Mouse (Mus musculus) cerebellum, adult (tissue): ENCODE data around the gene Ttc9c.

Experiments used
- ATAC-seq: cut with Nextera tagmentation; 2 replicates; pipeline ENCODE4 v1.9.2; 2017; ENCODE audit warnings: mild to moderate bottlenecking, moderate library complexity, mixed read lengths; ENCODE audit not compliant: insufficient number of reproducible peaks, low FRiP score, low TSS enrichment

Ttc9c gene

DNA sequence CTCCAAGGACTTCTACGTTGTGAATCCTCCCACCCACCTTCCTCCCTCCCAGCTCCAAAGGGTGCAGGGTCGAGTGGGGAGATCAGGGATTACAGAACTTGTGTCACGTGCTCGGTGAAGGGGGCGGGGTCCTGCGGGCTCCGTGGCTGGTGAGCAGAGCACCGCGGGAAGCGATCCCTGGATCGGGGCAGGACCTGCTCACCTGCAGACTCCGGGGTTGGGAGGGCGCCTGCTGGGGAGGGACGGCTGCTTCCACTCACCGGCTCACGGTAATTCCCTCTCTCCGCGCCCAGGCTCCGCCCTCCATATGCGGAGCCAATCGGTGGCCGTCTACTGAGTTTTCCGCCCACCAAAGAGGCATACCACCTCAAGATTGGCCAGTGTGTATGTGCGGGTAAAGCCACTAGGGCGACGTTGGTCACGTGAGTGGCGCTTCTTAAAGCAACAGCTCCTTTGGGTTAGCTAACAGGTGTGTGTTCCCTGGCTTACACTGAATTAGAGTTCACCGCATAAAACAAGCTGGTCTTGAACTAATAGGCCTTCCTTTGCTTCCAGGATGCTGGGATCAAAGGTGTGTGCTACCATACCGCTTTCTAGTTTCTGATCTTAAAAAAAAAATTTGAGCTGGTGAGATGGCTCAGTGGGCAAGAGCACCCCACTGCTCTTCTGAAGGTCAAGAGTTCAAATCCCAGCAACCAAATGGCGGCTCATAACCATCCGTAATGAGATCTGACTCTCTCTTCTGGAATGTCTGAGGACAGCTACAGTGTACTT is 32.9 kb downstream of the Ttc9c start, which contains the start of gene Taf6l:
Gene Taf6l, minus strand, starts transcription at position 410 of the 774 bp plus-strand sequence.
- ATAC-seq: peak; percentile 99

DNA sequence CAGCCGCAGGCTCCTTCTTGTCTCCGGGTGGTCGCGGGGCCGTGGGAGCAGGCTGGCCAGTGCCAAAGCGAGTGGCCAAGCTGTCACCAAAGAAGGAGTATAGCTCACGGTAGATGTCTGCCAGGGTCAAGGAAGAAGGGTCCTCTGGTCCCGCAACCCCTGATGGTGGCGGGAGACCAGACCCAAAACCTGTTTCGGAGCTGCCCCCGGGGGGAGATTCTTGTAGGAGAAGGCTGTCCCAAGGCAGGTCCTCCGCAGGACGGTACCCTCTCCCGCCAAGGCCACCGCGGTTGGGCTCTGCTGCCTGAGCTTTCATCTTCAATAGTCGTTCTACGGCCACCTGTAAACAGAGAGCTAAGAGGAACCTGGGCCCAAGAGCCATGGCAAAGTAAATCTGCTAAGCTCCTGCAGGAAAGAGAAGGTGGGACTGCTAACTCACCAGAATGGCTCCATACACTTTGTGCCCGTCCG is 44.1 kb downstream of the Ttc9c start:
- no peak for ATAC-seq

DNA sequence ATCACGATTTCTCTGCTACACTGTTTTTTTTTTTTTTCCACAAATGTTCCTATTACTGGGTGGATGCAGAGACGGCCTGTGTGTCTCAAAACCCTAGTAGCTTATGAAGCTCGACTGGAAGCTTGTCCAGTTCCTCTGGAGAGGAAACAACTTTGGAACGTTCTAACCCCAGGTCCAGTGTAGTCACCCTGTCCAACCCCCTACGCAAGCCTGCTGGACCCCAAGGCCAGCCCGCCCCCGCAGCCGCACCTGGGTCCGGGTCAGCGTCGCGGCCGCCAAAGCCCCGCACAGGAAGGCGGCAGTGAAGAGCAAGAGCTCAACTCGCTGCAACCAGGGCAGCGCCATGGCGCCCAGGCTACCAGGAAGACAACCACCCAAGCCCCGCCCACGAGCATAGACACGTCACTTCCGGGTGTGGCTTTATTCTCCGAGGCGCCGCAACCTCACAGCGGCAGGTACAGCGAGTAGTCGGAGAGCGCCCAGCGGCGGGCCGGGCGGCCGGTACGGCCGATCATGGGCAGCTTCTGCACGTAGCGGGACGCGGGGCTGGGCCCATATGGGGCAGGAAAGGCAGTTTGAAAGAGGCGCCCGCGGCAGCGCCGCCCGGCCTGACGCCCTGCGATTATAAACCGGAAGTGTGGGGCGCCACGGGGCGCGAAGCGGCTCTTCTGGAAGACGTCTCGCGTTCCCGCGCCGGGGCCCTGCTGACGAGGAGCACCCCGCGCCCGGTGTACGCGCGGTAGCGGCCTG is 44.9 kb downstream of the Ttc9c start, which contains the start of gene Tmem179b:
Gene Tmem179b, minus strand, starts transcription at position 382 of the 750 bp plus-strand sequence.
- peak; percentile 86 for ATAC-seq

DNA sequence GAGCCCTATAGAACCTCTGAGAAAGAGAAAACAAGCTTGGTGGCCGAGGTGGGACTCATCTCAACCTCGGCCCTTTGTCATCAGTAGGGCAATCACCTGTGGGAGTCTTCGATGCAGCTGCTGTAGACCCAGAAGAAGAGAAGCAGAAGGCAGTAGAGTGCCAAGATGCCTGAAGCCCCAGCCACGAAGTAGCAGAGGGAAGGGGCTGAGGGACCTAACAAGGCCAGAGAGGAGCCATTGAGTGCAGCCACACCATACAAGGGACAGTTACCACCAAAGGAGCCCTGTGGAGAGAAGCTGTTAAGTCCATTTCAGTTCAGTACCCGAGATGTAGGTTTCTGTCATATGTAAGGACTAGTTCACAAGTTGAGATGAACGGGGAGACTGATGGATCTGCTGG is 45.7 kb downstream of the Ttc9c start:
- ATAC-seq: no peak

DNA sequence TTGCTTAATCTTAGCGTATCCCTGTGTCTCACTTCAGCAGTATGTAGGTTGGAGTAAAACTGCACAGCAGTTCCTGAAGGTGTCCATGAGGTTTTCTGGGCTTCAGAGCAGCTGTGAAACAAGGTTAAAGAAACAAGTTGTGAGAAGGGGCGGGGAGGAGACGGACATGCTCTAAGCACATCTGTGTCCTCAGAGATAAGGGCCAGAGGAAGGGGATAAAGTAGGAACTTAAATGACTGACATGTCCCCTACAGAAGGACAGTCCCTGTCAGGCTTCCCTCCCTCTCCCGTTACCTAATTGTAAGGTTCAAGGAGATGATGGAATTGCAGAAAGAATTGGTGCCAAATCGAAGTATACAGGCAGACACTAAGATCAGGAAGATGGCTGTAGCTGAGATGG is 46.1 kb downstream of the Ttc9c start:
- no peak for ATAC-seq

DNA sequence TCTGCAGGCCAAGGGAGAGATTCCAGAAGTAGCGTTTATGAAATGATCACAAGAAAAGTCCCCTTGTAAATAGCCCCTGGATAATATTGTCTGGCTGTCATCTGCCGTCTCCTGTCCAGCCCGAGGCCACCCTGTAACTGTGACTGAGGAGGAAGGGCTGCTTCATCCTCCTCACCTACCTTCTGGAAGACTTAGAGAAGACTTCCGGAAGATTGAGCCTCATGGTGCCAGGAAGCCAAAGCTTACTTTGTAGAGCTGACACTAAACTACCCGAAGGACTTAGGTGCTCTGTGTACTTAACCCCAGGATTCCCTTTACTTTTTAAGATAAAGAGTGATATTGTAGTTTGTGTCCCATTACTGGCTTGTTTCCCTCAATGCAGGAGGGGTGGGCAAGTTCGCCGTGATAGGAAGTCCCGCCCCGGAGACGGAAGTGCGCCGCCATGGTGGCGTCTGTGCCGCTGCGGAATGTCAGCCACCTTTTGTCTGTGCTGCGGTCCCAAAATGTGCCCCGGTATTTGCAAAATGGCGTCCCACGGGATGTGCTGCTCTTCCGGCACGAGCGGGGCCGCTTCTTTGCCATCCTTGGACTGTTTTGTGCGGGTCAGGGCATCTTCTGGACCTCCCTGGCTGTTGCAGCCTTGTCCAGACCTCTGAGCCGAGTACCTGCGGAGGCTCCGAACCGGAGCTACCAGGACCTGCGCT is 48.4 kb downstream of the Ttc9c start, which contains the start of gene Tmem223:
Gene Tmem223, plus strand, starts transcription at position 430 of the 704 bp plus-strand sequence.
- ATAC-seq: peak; percentile 52; the same call in 1 of the 2 replicates

DNA sequence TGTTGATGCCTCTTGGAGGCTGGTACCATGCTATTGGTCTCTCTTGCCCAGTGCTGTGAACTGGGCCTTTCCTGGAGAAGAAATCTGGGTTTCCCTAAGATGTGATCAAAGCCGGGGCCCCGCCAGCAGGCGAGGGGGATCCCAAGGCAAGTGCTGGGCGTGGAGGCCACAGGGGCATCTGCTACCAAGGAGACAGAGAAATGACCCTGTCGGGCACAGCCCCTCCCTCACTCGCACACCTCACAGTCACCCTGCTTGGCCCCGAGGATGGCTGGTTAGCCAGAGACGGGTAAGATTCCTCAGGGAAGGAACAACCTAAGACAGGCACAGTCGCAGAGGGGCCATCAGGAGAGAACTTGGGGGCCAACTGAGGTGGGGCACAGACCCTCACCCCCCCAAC is 53.6 kb downstream of the Ttc9c start:
- ATAC-seq: no peak

DNA sequence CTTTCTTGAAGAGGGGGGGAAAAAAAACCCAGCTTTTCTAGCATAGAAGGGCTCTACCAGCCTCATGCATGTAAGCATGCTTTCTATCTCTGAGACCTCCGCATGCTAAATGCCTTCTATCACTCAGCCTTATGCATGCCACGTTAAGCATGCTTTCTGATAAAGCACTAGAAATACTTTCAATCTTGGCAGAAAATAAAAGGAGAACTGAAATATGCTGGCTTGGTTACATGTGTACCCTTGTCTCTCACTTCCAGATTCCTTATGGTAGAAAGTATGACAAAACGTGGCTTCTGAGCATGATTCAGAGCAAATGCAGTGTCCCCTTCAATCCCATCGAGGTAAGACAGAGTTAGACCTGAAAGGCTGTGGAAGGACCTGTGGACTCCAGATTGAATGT is 55.9 kb downstream of the Ttc9c start:
- no peak for ATAC-seq

DNA sequence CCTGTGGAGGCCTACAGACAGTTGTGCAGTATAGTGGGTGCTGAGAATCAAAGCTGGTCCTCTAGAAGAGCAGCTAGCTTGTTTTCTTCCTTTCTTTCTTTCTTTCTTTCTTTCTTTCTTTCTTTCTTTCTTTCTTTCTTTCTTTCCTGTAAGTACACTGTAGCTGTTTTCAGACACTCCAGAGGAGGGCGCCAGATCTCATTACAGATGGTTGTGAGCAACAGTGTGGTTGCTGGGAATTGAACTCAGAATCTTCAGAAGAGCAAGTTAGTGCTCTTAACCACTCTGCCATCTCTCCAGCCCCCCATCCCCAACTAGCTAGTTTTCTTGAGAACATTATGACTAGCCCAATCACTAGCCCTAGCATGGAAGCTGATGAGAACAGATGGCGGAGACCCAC is 58.4 kb downstream of the Ttc9c start:
- ATAC-seq: no peak
